Mouse (Mus musculus) small intestine, adult 2 months (tissue): Measurements from ENCODE around the gene Gm10401. TPM values are rescaled to one million over a fixed set of nuclear protein-coding genes. Genes with fewer than 3 reads are reported as not detected.
A peak's percentile ranks its signal among the peaks of the same experiment; 100 is the strongest.
"Not testable (repeated sequence)": the region's sequence is repeated elsewhere in the genome, so short reads cannot be mapped to it uniquely, and the experiment has no call there.

Experiments
- H3K27ac ChIP-seq: fragments of 200-500 bp; 2 replicates; pipeline ENCODE4 v1.5.1; 2012; ENCODE audit warnings: low read depth, low read length, control low read depth, inconsistent platforms; ENCODE audit not compliant: insufficient read depth
- H3K27me3 ChIP-seq: fragments of 200-500 bp; 2 replicates; pipeline ENCODE4 v1.6.1; 2012; ENCODE audit warnings: mild to moderate bottlenecking, moderate library complexity, low read length, inconsistent platforms; ENCODE audit not compliant: control insufficient read depth, insufficient read depth
- H3K36me3 ChIP-seq: fragments of 200-500 bp; 2 replicates; pipeline ENCODE4 v1.6.1; 2012; ENCODE audit warnings: mild to moderate bottlenecking, low read length, control low read depth, inconsistent platforms; ENCODE audit not compliant: control insufficient read depth, insufficient read depth
- H3K4me1 ChIP-seq: fragments of 200-500 bp; 2 replicates; pipeline ENCODE4 v1.6.1; 2012; ENCODE audit warnings: low read length, inconsistent platforms, mixed read lengths; ENCODE audit not compliant: control insufficient read depth, insufficient read depth, insufficient read length
- H3K4me3 ChIP-seq: fragments of 200-500 bp; 2 replicates; pipeline ENCODE4 v1.5.1; 2012; ENCODE audit warnings: low read depth, mild to moderate bottlenecking, control low read depth, inconsistent platforms, low read length, moderate library complexity
- CTCF ChIP-seq: fragments of 200-500 bp; IDR thresholded peaks from 2 replicates; pipeline ENCODE4 v1.5.1; 2012; ENCODE audit warnings: low read depth, mild to moderate bottlenecking, control low read depth, inconsistent platforms, low read length, moderate library complexity, mixed read lengths; ENCODE audit not compliant: insufficient replicate concordance, insufficient read length; ENCODE audit errors: extremely low read depth
- POLR2A ChIP-seq: fragments of 200-500 bp; IDR thresholded peaks from 2 replicates; pipeline ENCODE4 v1.6.1; 2012; ENCODE audit warnings: low read depth, mild to moderate bottlenecking, control low read depth, inconsistent platforms, low read length, moderate library complexity
- WGBS: fragments of 180-500 bp; shearing (Covaris S2); methylation state at CpG from one replicate; pipeline ENCODE4 v1.1.7; 2018; 5-methylcytosine and 5-hydroxymethylcytosine counted together
- polyA plus RNA-seq: library from polyadenylated mRNA; depleted of rRNA; stranded (reverse); fragments of >200 nt; gene quantifications from 2 replicates; pipeline ENCODE4 v1.2.3, GENCODE M21; 2012

Gene Gm10401
- polyA plus RNA-seq, 1 experiment: not detected

DNA sequence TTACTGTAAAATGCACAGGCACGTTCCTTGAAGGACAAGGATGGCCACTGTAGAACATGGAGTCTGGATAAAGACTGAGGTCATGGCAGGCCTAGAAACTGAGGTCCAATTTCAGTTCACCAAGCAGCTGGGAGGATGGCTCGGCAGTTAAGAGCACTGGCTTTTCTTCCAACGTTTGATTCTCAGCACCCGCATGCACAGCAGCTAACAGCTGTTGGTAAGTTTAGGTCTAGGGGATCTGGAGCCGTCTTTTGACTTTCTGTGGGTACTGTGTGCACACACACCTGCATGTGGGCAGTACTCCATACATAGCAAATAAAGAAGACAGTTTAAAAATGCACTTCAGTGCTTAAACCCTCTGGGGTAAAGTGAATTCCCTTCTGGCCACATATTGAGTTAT lies 16.5 kb downstream of the Gm10401 start:
- H3K27ac ChIP-seq: no peak overlapping the region
- no peak overlapping the region for H3K4me3 ChIP-seq
- H3K36me3 ChIP-seq: peaks cover 45% of the 10 kb centered on the region
- H3K4me1 ChIP-seq: peaks cover 5% of the 10 kb centered on the region; the same call in 1 of the 2 replicates
- TF ChIP-seq POLR2A: no peak
- no peak for TF ChIP-seq CTCF
- 84% methylated on average over 5 of the region's 5 CpGs for WGBS
- no peaks in the 10 kb centered on the region for H3K27me3 ChIP-seq

DNA sequence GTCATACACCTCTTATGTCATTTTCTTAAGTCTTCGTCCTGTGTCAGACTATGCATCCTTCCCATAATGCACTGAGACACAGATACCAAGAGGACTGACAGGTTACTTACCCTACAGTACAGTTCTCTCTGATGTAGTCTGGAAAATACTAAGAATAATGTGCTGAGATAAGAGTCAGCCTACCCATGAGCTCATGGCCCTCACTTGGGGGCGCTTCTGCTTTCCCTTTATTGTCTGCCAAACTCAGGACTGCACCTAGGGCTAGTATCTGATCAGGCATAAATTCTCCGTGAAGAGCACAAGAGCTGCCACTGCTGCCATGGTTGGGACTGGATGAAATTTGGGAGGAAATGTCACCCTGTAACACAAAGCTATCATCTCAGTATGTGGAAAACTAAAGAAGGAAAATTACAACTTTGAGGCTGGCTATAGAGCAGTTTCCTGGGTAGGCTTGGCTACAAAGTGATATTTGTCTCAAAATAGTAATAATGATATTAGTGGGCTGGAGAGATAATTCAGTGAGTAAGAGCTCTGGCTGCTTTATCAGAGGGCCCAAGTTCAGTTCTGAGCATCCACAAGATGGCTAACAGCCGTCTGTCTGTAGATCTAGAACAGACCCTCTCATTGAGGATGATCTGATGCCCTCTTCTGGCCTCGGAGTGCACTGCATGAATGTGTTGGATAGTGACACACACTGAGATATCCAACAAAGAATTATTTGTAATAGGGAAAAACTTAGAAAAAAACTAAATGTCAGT lies 21.8 kb downstream of the Gm10401 start:
- Histone ChIP-seq H3K36me3 (peaks cover 14% of the 10 kb centered on the region), H3K4me1 (peaks cover 23% of the 10 kb centered on the region), H3K27me3 (no peaks in the 10 kb centered on the region), H3K27ac (peak overlapping the region; percentile 20; the same call in 1 of the 2 replicates), H3K4me3 (no peak overlapping the region)
- WGBS: 49% methylated on average over 5 of the region's 5 CpGs
- TF ChIP-seq POLR2A (no peak), CTCF (peak; percentile 26; the same call in 1 of the 2 replicates)

DNA sequence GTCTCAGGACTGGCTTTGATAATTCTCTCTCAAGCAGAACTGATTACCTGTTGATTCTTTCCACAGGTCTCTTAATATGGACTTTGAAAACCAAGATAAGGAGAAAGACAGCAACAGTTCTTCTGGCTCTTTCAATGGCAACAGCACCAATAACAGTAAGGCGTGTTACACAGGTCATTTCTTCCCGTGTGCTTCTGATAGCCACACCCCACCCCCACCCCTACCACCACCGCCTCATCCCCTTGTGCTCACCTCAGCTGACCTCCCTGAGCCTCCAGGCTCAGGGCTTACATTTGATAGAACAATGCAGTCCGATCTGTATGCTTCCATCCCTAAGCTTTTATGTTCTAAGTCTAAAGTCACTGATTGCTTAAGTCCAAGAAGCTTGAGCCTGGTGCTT lies 23.3 kb downstream of the Gm10401 start:
- Histone ChIP-seq H3K4me3 (no peak overlapping the region), H3K4me1 (peaks cover 29% of the 10 kb centered on the region), H3K27ac (peak overlapping the region; percentile 87), H3K27me3 (no peaks in the 10 kb centered on the region), H3K36me3 (peaks cover 9% of the 10 kb centered on the region; the same call in 1 of the 2 replicates)
- TF ChIP-seq CTCF (no peak), POLR2A (no peak)
- 29% methylated on average over 4 of the region's 4 CpGs for WGBS

DNA sequence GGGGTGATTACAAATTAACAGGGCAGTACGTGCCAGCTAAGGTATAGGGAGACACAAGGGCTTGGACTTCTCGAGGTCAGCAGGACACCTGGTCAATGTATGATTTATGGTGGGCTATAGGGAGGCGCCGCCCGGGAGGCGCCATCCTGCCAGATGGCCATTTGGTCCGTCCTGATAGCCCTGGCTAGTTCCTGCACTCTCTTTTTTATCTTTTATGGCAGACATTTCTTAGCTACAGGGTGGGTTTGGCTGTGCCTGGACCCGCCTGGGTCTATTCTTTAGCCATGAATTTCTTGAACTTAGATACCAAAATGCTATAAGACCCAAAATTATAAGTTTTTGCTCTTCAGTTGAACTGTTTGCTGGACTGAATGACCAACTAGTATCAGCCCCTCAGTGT lies 24.8 kb downstream of the Gm10401 start:
- H3K4me1 ChIP-seq: peaks cover 38% of the 10 kb centered on the region
- H3K27me3 ChIP-seq, H3K4me3 ChIP-seq, H3K36me3 ChIP-seq: not testable (repeated sequence)
- peak overlapping the region; percentile 37; the same call in 1 of the 2 replicates for H3K27ac ChIP-seq
- 34% methylated on average over 8 of the region's 8 CpGs for WGBS

- Histone ChIP-seq H3K4me3 (no peak overlapping the region), H3K27ac (peak overlapping the region; percentile 28; the same call in 1 of the 2 replicates), H3K4me1 (peaks cover 36% of the 10 kb centered on the region), H3K36me3 (peaks cover 5% of the 10 kb centered on the region; the same call in 1 of the 2 replicates), H3K27me3 (no peaks in the 10 kb centered on the region)
- TF ChIP-seq CTCF: no peak
- 15% methylated on average over 7 of the region's 7 CpGs for WGBS
These were observed 26.0 kb downstream of the Gm10401 start for GRCm38 (mm10) chr5:115072143-115072542.

DNA sequence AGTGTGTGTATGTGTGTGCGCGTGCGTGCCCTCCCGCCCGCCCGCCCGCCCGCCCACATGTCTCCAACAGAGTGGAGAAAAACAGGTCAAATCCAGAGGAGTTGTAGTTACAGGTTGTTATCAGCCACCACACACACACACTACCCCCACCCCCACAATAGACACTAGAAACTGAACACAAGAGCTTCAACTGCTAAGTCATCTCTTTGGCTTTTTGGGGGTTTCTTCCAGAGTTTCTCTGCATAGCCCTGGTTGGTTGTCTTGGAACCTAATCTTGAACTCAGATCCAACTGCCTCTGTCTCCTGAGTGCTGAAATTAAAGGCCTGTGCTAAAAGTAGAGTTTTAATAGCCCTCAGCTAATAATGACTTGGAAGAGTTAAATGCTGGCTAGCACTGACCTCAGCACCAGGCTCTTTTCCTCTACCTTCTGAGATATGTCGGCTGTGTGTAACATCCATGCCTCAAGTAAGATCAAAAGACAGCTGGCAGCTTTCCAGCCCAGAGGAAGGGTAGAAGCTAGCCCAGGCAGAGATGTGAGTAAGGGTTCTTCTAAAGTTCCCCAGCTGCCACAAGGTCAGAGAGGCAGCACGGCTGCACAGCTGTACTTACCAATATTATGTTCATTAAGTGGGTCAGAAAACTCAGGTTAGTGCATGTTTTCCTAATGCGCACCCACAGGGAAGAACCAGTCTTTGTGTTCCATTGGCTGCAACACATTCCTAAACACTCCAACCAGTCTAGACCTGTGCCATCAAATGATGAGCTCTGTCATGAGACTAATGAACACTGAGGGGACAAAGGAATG lies 26.8 kb downstream of the Gm10401 start:
- Histone ChIP-seq H3K27me3 (no peaks in the 10 kb centered on the region), H3K4me3 (no peak overlapping the region), H3K4me1 (peaks cover 36% of the 10 kb centered on the region), H3K27ac (0 out of 2 replicates have a peak overlapping the region, but pooled peaks have one; percentile 1), H3K36me3 (peaks cover 5% of the 10 kb centered on the region; the same call in 1 of the 2 replicates)
- TF ChIP-seq CTCF (no peak), POLR2A (no peak)
- WGBS: 82% methylated on average over 11 of the region's 11 CpGs

- WGBS: 96% methylated on average over 2 of the region's 2 CpGs
- no peak for TF ChIP-seq POLR2A
- no peak for TF ChIP-seq CTCF
These were observed 27.6 kb downstream of the Gm10401 start for GRCm38 (mm10) chr5:115070457-115070856.

More at GRCm38 (mm10) chr5:115070457-115070856, 27.6 kb downstream of the Gm10401 start:
- H3K4me1 ChIP-seq: peaks cover 36% of the 10 kb centered on the region
- no peaks in the 10 kb centered on the region for H3K27me3 ChIP-seq
- H3K4me3 ChIP-seq: no peak overlapping the region
- peaks cover 3% of the 10 kb centered on the region; the same call in 1 of the 2 replicates for H3K36me3 ChIP-seq
- no peak overlapping the region for H3K27ac ChIP-seq
